Mouse (Mus musculus): ENCODE data around the gene Olfr839-ps1.

The Olfr839-ps1 gene

DNA sequence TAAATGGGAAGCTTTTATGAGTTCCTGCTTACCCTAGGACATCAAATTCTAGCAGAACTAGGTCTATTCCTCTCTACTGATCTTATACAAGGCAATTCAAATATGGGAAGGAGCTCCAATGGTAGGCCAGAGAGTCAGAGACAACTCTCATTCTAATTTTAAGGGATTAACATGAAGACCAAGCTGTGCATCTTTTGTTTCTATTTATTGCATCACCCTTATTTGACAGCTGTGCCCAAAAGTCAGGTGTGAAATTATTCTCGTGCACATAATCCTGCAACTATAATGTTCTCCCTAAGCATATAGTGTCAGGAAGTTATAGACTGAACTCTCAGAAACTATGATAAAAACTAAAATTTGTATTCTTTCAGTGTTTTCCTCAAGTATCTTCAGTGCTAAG is at the start of gene Olfr839-ps1:
Olfr839-ps1 (minus strand) TSS at position 101 of the 400 bp plus-strand sequence.
- no peak for DNase-seq

DNA sequence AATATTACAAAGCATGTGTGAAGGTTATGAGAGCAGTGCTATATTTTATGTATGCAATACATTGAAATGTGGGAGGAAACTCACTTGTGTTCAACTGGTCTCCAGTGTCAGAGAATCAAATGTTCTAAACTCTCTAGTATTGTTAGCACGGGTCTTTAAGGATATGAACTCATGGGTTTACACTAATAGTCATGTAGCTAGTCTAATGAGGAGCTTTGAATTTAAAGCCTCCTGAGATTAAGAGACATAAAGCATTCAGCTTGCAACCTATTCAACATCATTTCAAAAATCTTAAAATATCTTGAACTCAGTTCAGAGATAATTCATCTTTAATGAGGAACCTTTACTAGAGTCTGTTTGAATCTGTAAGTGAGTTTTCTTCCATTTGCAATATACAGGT is 41.1 kb downstream of the Olfr839-ps1 start, which contains the start of gene Olfr837:
Olfr837 (plus strand) TSS at position 301 of the 400 bp plus-strand sequence.
- no peak for DNase-seq

DNA sequence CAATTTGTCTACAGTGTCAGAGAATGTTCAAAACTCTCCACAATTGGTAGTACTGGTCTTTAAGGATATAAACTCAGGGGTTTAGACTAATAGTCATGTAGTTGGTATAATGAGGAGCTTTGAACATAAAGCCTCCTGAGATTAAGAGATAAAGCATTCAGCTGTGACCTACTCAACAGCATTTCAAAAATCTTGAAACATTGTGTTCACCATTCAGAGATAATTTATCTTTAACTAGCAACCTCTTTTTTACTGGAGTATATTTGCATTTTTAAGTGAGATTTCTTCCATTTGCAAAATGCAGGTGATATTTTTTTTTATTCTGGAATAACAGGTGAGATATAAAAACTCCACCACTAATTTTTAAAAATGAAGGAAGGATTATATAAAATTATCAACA is 57.0 kb downstream of the Olfr839-ps1 start, which contains the start of gene Olfr836:
Olfr836 (plus strand) TSS at position 301 of the 400 bp plus-strand sequence.
- DNase-seq, result no peak
